Mouse (Mus musculus) liver, embryonic 14.5 days (tissue): ENCODE results near the gene Scn8a. TPM values are rescaled to one million over a fixed set of nuclear protein-coding genes. Genes with fewer than 3 reads are reported as not detected.

Experiments used
- ATAC-seq: fragments of 200-750 bp; cut with Nextera tagmentation; 2 replicates; pipeline ENCODE4 v1.8.0; 2017; ENCODE audit warnings: moderate number of reproducible peaks, mild to moderate bottlenecking, moderate library complexity; ENCODE audit not compliant: insufficient read depth
- DNase-seq, 3 experiments: peaks; one replicate each; pipeline ENCODE4 v3.0.0-alpha.2; 2012 to 2013; ENCODE audit warnings: low read depth in 3 of 3, low spot score in 3 of 3
- H3K27ac ChIP-seq: fragments of 300-500 bp; sonication (generic); 2 replicates; pipeline ENCODE4 v1.5.1; 2014; ENCODE audit warnings: moderate library complexity, mild to moderate bottlenecking, control low read depth, inconsistent platforms
- H3K27me3 ChIP-seq: fragments of 300-500 bp; sonication (generic); 2 replicates; pipeline ENCODE4 v1.6.1; 2014; ENCODE audit warnings: mild to moderate bottlenecking, low read length, moderate library complexity; ENCODE audit not compliant: control insufficient read depth, insufficient read depth
- H3K36me3 ChIP-seq: fragments of 300-500 bp; sonication (generic); replicated peaks from 2 replicates; pipeline ENCODE4 v1.6.1; 2014; ENCODE audit warnings: low read depth; ENCODE audit not compliant: control insufficient read depth, insufficient read depth
- H3K4me1 ChIP-seq, 2 experiments: fragments of 200-500 bp in 1 of 2; fragments of 300-500 bp in 1 of 2; sonication (generic) in 1 of 2; replicated peaks; 2 replicates each; pipeline ENCODE4 v1.6.1; 2012 to 2014; ENCODE audit warnings: antibody characterized with exemption in 1 of 2, inconsistent platforms in 1 of 2, low read length in 1 of 2; ENCODE audit not compliant: control insufficient read depth in 2 of 2, insufficient read depth in 2 of 2
- H3K4me2 ChIP-seq: fragments of 300-500 bp; sonication (generic); 2 replicates; pipeline ENCODE4 v1.6.1; 2014; ENCODE audit warnings: low read depth, mild to moderate bottlenecking, control low read depth, moderate library complexity
- H3K4me3 ChIP-seq, 2 experiments: fragments of 200-500 bp in 1 of 2; fragments of 300-500 bp in 1 of 2; sonication (generic) in 1 of 2; 2 replicates each; pipeline ENCODE4 v1.5.1; 2012 to 2014; ENCODE audit warnings: low read depth in 2 of 2, low read length in 2 of 2, mild to moderate bottlenecking in 2 of 2, control low read depth in 1 of 2, inconsistent platforms in 1 of 2, moderate library complexity in 1 of 2; ENCODE audit not compliant: insufficient read depth in 1 of 2
- H3K9ac ChIP-seq: fragments of 300-500 bp; sonication (generic); replicated peaks from 2 replicates; pipeline ENCODE4 v1.6.1; 2014; ENCODE audit warnings: mild to moderate bottlenecking, control low read depth, moderate library complexity
- H3K9me3 ChIP-seq: fragments of 300-500 bp; sonication (generic); 2 replicates; pipeline ENCODE4 v1.6.1; 2016; ENCODE audit warnings: low read length, mixed read lengths; ENCODE audit not compliant: control insufficient read depth
- CTCF ChIP-seq: IDR thresholded peaks from 2 replicates; pipeline ENCODE4 v1.5.1; 2016; ENCODE audit warnings: antibody characterized with exemption, low read depth, control low read depth
- EP300 ChIP-seq: IDR thresholded peaks from 2 replicates; pipeline ENCODE4 v1.6.1; 2016; ENCODE audit warnings: antibody characterized with exemption, low read depth
- WGBS: fragments of 180-500 bp; shearing (Covaris S2); extraction: QIAGEN DNeasy Blood & Tissue Kit; methylation state at CpG from one replicate; pipeline ENCODE4 v1.1.7; 2014; ENCODE audit not compliant: insufficient replicate concordance; 5-methylcytosine and 5-hydroxymethylcytosine counted together
- polyA plus RNA-seq, 2 experiments: library from polyadenylated mRNA; depleted of rRNA in 1 of 2; stranded (reverse) in 1 of 2; unstranded in 1 of 2; fragments of >200 nt; fragmentation: Nextera tagmentation in 1 of 2; extraction: Ambion mirVana in 1 of 2; gene quantifications; 2 replicates each; pipeline versions ENCODE4 v1.2.1 to v1.2.3; 2012 to 2014

Scn8a gene
- polyA plus RNA-seq, 2 experiments, result 0.13 to 0.41 TPM

DNA sequence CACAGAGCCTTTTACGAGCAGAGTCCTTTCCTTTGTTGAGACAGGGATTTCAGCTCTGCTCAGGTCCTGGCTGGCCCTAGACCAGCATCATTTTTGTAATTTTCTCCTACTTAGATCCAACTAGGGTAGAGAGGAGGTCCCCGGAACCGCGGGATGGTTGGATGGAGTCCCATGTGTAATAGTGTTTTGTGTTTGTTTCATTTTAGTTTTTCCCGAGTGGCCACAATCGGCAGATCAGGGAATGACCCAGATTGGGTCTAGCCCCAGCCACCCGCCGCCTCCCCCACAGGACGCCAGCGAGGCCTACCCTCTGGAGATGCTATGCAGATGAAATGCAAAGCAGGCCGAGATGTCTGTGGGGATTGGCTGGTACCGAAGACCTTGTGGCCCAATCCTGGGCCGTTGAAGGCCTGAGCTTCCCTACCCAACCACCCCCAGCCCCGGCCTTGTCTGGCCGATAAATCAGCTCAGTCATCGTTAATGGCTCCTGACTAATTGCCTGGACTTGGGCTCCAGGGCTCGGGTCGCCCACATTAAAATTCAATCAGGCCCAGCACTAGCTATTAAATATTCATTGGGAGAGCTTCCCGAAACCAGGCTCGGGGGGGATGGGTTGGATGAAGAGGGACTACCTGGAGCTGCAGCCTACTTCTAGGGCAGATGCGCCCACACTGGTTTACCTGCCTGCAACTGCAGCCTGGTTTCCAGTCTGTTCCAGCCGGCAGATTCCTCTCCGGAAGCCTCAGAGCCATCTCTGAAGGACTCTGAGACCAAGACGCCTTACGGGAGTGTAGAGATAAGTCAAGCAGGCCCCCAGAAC, 223.4 kb downstream of the Scn8a start:
- Histone ChIP-seq H3K4me1 (no peaks in the 10 kb centered on the region), H3K4me3 (no peak overlapping the region), H3K36me3 (no peaks in the 10 kb centered on the region), H3K9ac (no peak overlapping the region), H3K27me3 (no peaks in the 10 kb centered on the region; the same call in 1 of the 2 replicates), H3K4me2 (no peak overlapping the region), H3K27ac (no peak overlapping the region), H3K9me3 (no peaks in the 10 kb centered on the region)
- no peak for TF ChIP-seq EP300
- TF ChIP-seq CTCF, result no peak
- no peak for DNase-seq
- 32% methylated on average over 25 of the region's 25 CpGs for WGBS
- peak; percentile 23; the same call in 1 of the 2 replicates for ATAC-seq

DNA sequence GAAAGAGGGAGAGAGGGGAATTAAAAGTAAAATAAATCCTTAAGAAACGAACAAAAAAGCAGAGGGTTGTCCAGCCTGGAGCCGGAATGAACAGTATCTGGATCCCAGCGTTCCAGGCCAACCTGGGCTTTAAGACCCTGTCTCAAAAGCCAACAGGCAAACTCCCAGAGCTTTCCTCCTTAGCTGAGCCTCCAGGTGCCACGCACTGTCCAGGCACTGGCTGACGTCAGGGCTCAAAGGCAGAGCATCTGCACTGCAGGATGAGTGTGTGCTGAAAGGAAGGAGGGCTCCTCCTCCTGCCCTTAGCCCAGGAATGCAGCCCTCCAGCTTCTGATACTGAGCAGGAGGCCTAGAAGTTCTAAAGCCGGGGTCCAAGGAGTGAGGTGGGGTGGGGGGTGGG, 224.3 kb downstream of the Scn8a start:
- DNase-seq (no peak), ATAC-seq (no peak)
- Histone ChIP-seq H3K9me3 (no peaks in the 10 kb centered on the region), H3K27me3 (no peaks in the 10 kb centered on the region; the same call in none of the 2 replicates), H3K4me3 (no peak overlapping the region), H3K4me2 (no peak overlapping the region), H3K27ac (no peak overlapping the region), H3K9ac (no peak overlapping the region), H3K36me3 (no peaks in the 10 kb centered on the region), H3K4me1 (no peaks in the 10 kb centered on the region)
- TF ChIP-seq CTCF (no peak), EP300 (no peak)
- 55% methylated on average over 6 of the region's 6 CpGs for WGBS

DNA sequence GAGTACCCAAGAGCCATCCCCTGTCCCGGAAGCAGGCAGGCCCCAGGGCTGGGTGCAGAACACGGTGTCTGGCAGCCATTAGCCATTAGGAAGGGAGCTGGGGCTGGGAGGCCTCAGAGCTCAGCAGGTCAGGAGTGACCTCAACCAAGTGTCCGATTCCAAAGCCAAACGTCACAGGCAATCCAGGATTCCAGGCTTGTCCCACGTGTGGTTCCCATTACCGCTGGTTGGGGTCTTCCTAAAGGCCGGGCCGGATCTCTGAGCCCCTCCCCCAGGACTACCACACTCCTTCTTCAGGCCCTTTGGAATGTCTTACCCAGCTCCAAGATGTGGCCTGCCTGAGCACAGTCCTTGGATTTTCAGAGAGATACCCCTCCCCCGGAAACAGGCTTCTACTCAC, 225.3 kb downstream of the Scn8a start:
- 63% methylated on average over 9 of the region's 9 CpGs for WGBS
- DNase-seq (no peak), ATAC-seq (no peak)
- H3K4me2 ChIP-seq, result no peak overlapping the region
- H3K9me3 ChIP-seq, result no peaks in the 10 kb centered on the region
- no peak overlapping the region for H3K4me3 ChIP-seq
- H3K27ac ChIP-seq, result no peak overlapping the region
- no peaks in the 10 kb centered on the region for H3K4me1 ChIP-seq
- no peak for TF ChIP-seq EP300
- TF ChIP-seq CTCF, result no peak
- no peak overlapping the region for H3K9ac ChIP-seq
- H3K36me3 ChIP-seq, result no peaks in the 10 kb centered on the region
- no peaks in the 10 kb centered on the region; the same call in none of the 2 replicates for H3K27me3 ChIP-seq

DNA sequence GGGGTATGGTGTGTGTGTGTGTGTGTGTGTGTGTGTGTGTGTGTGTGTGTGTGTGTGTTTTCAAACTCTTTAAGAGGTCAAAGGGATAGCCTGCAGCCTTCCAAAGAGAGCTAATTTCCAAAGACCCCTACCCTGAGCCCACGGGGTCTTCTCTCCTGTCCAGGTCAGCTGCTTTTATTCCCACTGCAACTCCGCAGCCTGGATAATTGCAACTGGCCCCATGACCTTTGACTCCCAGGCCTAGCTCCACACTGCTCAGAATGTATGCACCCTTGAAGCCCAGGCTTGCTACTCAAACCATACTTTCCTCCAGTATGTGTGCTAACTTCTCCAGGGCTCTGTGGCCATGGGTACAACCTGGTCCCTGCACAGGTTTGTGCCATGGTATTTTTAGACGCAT, 225.7 kb downstream of the Scn8a start:
- no peaks in the 10 kb centered on the region for H3K36me3 ChIP-seq
- no peaks in the 10 kb centered on the region; the same call in none of the 2 replicates for H3K27me3 ChIP-seq
- DNase-seq (no peak), ATAC-seq (no peak)
- no peak for TF ChIP-seq EP300
- H3K4me1 ChIP-seq, result no peaks in the 10 kb centered on the region
- WGBS, result 46% methylated on average over 3 of the region's 3 CpGs
- no peaks in the 10 kb centered on the region for H3K9me3 ChIP-seq
- H3K4me2 ChIP-seq, result no peak overlapping the region
- H3K9ac ChIP-seq, result no peak overlapping the region
- H3K27ac ChIP-seq, result no peak overlapping the region
- H3K4me3 ChIP-seq, result no peak overlapping the region

Other genes starting within 250 kb of the Scn8a start
- 7.3 TPM in 2 replicates for gene Smagp, start 232.9 kb upstream of the Scn8a start, polyA plus RNA-seq (2012; rRNA removed)
- gene Smagp, start 232.9 kb upstream of the Scn8a start, polyA plus RNA-seq (2014; fragmentation: Nextera tagmentation; extraction: Ambion mirVana), result 6.8 and 7.0 TPM in 2 replicates
- gene Bin2, start 200.3 kb upstream of the Scn8a start, polyA plus RNA-seq (2012; rRNA removed), result 16.5 and 17.5 TPM in 2 replicates
- gene Bin2, start 200.3 kb upstream of the Scn8a start, polyA plus RNA-seq (2014; fragmentation: Nextera tagmentation; extraction: Ambion mirVana), result 12.7 and 15.2 TPM in 2 replicates
- gene Cela1, start 181.9 kb upstream of the Scn8a start, polyA plus RNA-seq (2012; rRNA removed), result 8.1 and 9.5 TPM in 2 replicates
- gene Cela1, start 181.9 kb upstream of the Scn8a start, polyA plus RNA-seq (2014; fragmentation: Nextera tagmentation; extraction: Ambion mirVana), result 11.5 and 13.8 TPM in 2 replicates
- 0.36 and 0.47 TPM in 2 replicates for gene Galnt6, start 140.5 kb upstream of the Scn8a start, polyA plus RNA-seq (2012; rRNA removed)
- gene Galnt6, start 140.5 kb upstream of the Scn8a start, polyA plus RNA-seq (2014; fragmentation: Nextera tagmentation; extraction: Ambion mirVana), result 0.73 and 0.84 TPM in 2 replicates
- gene Slc4a8, start 108.1 kb upstream of the Scn8a start, polyA plus RNA-seq (2012; rRNA removed), result 0.15 and 0.16 TPM in 2 replicates
- gene Slc4a8, start 108.1 kb upstream of the Scn8a start, polyA plus RNA-seq (2014; fragmentation: Nextera tagmentation; extraction: Ambion mirVana), result 0.30 and 0.55 TPM in 2 replicates
- gene Gm47841, start 177.5 kb downstream of the Scn8a start, polyA plus RNA-seq (2012; rRNA removed), result not detected in 2 replicates
- not detected in 2 replicates for gene Gm47841, start 177.5 kb downstream of the Scn8a start, polyA plus RNA-seq (2014; fragmentation: Nextera tagmentation; extraction: Ambion mirVana)
- gene Fignl2, start 208.7 kb downstream of the Scn8a start, polyA plus RNA-seq (2012; rRNA removed), result 1.0 and 1.2 TPM in 2 replicates
- 0.14 and 0.28 TPM in 2 replicates for gene Fignl2, start 208.7 kb downstream of the Scn8a start, polyA plus RNA-seq (2014; fragmentation: Nextera tagmentation; extraction: Ambion mirVana)
- not detected in 2 replicates for gene Ankrd33, start 245.9 kb downstream of the Scn8a start, polyA plus RNA-seq (2012; rRNA removed)
- gene Ankrd33, start 245.9 kb downstream of the Scn8a start, polyA plus RNA-seq (2014; fragmentation: Nextera tagmentation; extraction: Ambion mirVana), result not detected in 2 replicates